Mouse (Mus musculus): ENCODE data around the gene Zdhhc18. TPM values are rescaled to one million over a fixed set of nuclear protein-coding genes. Genes with fewer than 3 reads are reported as not detected.
"Not testable (repeated sequence)": the region's sequence is repeated elsewhere in the genome, so short reads cannot be mapped to it uniquely, and the experiment has no call there.

Zdhhc18 gene
- polyA plus RNA-seq, 1 experiment from 2014 or later: 3.6 TPM

DNA sequence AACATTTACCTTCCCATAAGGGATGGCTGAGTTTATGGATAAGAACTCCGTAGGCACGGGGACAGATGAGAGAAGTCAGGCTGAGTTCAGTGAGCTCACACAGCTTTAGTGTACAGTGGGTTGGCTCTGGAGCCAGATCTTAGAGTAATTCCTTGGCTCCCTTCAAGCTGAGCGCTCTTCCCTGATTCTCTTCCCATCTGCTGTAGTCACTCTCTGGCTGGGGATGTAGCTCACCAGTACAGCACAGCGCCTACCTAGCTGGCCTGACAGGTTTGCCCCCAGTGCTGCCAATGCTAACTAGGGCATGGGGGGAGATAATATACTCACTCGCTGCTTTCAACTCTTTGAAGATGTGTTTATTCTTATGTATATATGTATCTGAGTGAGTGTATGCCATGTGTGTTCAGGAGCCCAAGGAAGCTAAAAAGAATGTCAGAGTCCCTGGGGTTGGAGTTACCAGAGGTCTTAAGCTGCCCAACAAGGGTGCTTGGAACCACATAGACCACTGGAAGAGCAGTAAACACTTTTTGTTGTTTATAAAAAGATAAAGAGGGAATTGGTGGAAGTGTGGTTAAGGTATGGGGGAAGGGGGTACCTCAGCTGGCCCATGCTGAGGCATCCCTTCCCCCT is 8.0 kb upstream of the Zdhhc18 start:
- Histone ChIP-seq H3K4me3 (ENCODE audit: low read length) (no peak overlapping the region), H3K27me3 (replicated peaks; ENCODE audit: control insufficient read depth, insufficient read depth, low read length) (no peaks in the 10 kb centered on the region), H3K27ac (ENCODE audit: low read depth, low read length) (no peak overlapping the region), H3K4me1 (ENCODE audit: control insufficient read depth, insufficient read depth, low read depth, low read length) (peaks cover 24% of the 10 kb centered on the region), H3K9me3 (ENCODE audit: control insufficient read depth, low read length) (no peaks in the 10 kb centered on the region), H3K36me3 (ENCODE audit: control insufficient read depth, insufficient read depth, low read length) (no peaks in the 10 kb centered on the region), H3K9ac (ENCODE audit: low read depth, low read length) (no peak overlapping the region), H3K4me2 (ENCODE audit: low read length) (no peak overlapping the region)
- ATAC-seq: no peak
- WGBS: 36% methylated on average over 5 of the region's 5 CpGs

DNA sequence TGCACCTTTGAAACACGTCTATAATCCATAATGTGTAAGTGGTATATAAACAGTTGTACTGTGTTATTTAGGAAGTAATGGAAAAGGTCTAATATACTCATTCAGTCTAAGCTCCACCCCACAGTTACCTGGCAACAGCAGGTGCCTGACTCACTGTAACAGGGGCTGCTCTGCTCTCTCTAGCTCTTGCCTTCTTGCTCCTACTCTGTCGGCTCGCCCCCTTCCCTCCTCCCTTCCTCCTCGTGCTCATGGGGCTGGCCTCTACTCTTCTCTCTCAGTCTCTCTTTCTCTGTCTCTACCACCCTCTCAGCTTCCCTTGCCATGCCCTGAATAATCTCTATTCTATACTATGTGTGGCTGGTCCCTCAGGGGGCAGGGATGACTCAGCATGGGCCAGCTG is 7.0 kb upstream of the Zdhhc18 start:
- no peaks in the 10 kb centered on the region for H3K27me3 ChIP-seq (replicated peaks; ENCODE audit: control insufficient read depth, insufficient read depth, low read length)
- WGBS: 26% methylated on average over 4 of the region's 4 CpGs

DNA sequence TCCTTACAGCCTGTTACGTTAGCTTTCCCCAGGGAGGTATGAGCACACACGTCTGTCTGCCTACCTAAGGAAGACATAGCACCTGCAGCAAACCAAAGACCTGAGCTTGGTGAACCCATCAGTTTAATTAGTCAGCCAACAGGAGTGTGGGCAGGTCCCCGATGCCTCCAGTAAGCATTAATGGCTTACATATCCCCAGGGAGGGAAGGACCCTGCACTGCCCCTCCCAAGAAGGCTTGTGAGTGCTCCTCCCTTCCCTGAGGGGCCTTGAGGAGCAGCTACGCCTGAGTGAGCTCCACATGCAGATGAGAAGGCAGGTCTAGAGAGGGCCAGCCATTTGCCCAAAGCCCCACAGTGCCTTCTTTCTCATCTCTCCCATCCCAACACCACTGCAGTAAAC is 6.3 kb upstream of the Zdhhc18 start:
- 53% methylated on average over 4 of the region's 4 CpGs for WGBS
- ATAC-seq: no peak
- peaks cover 24% of the 10 kb centered on the region for H3K4me1 ChIP-seq (ENCODE audit: control insufficient read depth, insufficient read depth, low read depth, low read length)

More for the DNA sequence above, 7.0 kb upstream of the Zdhhc18 start:
- Histone ChIP-seq H3K4me3 (ENCODE audit: low read length) (no peak overlapping the region), H3K27ac (ENCODE audit: low read depth, low read length) (no peak overlapping the region), H3K9ac (ENCODE audit: low read depth, low read length) (no peak overlapping the region), H3K9me3 (ENCODE audit: control insufficient read depth, low read length) (no peaks in the 10 kb centered on the region), H3K36me3 (ENCODE audit: control insufficient read depth, insufficient read depth, low read length) (no peaks in the 10 kb centered on the region), H3K4me2 (ENCODE audit: low read length) (no peak overlapping the region), H3K4me1 (ENCODE audit: control insufficient read depth, insufficient read depth, low read depth, low read length) (peaks cover 24% of the 10 kb centered on the region)
- ATAC-seq: no peak

GRCm38 (mm10) chr4:133654070-133654469 is 4.1 kb upstream of the Zdhhc18 start:
- H3K4me2 ChIP-seq (ENCODE audit: low read length); H3K27me3 ChIP-seq (replicated peaks; ENCODE audit: control insufficient read depth, insufficient read depth, low read length); H3K4me1 ChIP-seq (ENCODE audit: control insufficient read depth, insufficient read depth, low read depth, low read length); H3K36me3 ChIP-seq (ENCODE audit: control insufficient read depth, insufficient read depth, low read length); H3K4me3 ChIP-seq (ENCODE audit: low read length); H3K9ac ChIP-seq (ENCODE audit: low read depth, low read length); ATAC-seq; H3K9me3 ChIP-seq (ENCODE audit: control insufficient read depth, low read length); H3K27ac ChIP-seq (ENCODE audit: low read depth, low read length): not testable (repeated sequence)
- WGBS: 93% methylated on average over 5 of the region's 5 CpGs

More for the DNA sequence above, 6.3 kb upstream of the Zdhhc18 start:
- no peaks in the 10 kb centered on the region for H3K36me3 ChIP-seq (ENCODE audit: control insufficient read depth, insufficient read depth, low read length)
- no peaks in the 10 kb centered on the region for H3K27me3 ChIP-seq (replicated peaks; ENCODE audit: control insufficient read depth, insufficient read depth, low read length)
- no peaks in the 10 kb centered on the region for H3K9me3 ChIP-seq (ENCODE audit: control insufficient read depth, low read length)
- no peak overlapping the region for H3K9ac ChIP-seq (ENCODE audit: low read depth, low read length)
- no peak overlapping the region for H3K27ac ChIP-seq (ENCODE audit: low read depth, low read length)
- no peak overlapping the region for H3K4me2 ChIP-seq (ENCODE audit: low read length)
- H3K4me3 ChIP-seq (ENCODE audit: low read length): no peak overlapping the region

GRCm38 (mm10) chr4:133652746-133653145 is 2.8 kb upstream of the Zdhhc18 start:
- no peaks in the 10 kb centered on the region for H3K27me3 ChIP-seq (replicated peaks; ENCODE audit: control insufficient read depth, insufficient read depth, low read length)
- no peak for ATAC-seq
- H3K4me1 ChIP-seq (ENCODE audit: control insufficient read depth, insufficient read depth, low read depth, low read length): peaks cover 5% of the 10 kb centered on the region; the same call in 1 of the 2 replicates
- no peak overlapping the region for H3K9ac ChIP-seq (ENCODE audit: low read depth, low read length)
- no peaks in the 10 kb centered on the region for H3K36me3 ChIP-seq (ENCODE audit: control insufficient read depth, insufficient read depth, low read length)
- no peak overlapping the region for H3K4me3 ChIP-seq (ENCODE audit: low read length)
- 79% methylated on average over 10 of the region's 10 CpGs for WGBS
- no peak overlapping the region for H3K4me2 ChIP-seq (ENCODE audit: low read length)
- H3K27ac ChIP-seq (ENCODE audit: low read depth, low read length): no peak overlapping the region
- H3K9me3 ChIP-seq (ENCODE audit: control insufficient read depth, low read length): no peaks in the 10 kb centered on the region

- H3K4me1 ChIP-seq (ENCODE audit: control insufficient read depth, insufficient read depth, low read depth, low read length): peaks cover 5% of the 10 kb centered on the region; the same call in 1 of the 2 replicates
- no peaks in the 10 kb centered on the region for H3K36me3 ChIP-seq (ENCODE audit: control insufficient read depth, insufficient read depth, low read length)
- H3K27me3 ChIP-seq (replicated peaks; ENCODE audit: control insufficient read depth, insufficient read depth, low read length): no peaks in the 10 kb centered on the region
- H3K4me3 ChIP-seq (ENCODE audit: low read length): no peak overlapping the region
- H3K9me3 ChIP-seq (ENCODE audit: control insufficient read depth, low read length): no peaks in the 10 kb centered on the region
- no peak overlapping the region for H3K27ac ChIP-seq (ENCODE audit: low read depth, low read length)
- H3K9ac ChIP-seq (ENCODE audit: low read depth, low read length): no peak overlapping the region
- no peak overlapping the region for H3K4me2 ChIP-seq (ENCODE audit: low read length)
- 82% methylated on average over 4 of the region's 4 CpGs for WGBS
- ATAC-seq: no peak
Measured at GRCm38 (mm10) chr4:133651986-133652385, 2.0 kb upstream of the Zdhhc18 start.

DNA sequence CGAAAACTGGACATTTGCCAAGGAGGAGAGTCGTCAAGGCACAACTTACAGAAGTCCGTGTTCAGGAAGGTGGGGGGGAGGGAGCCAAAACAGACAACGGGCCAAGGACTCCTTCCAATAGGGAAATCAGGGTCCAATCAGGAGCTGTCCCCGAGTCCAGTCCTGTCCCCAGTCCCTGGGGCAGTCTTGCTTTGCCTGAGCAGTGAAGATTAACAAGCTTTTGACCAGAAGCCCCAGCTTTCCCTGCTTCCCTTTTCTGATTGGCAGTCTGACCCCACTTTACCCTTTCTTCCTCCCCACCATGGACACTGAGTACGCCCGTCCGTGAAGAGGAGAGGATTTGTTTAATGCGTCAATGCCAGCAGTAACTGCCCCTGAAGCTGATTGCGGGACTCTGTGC is 1.5 kb upstream of the Zdhhc18 start:
- no peak overlapping the region for H3K4me2 ChIP-seq (ENCODE audit: low read length)
- peaks cover 4% of the 10 kb centered on the region; the same call in 1 of the 2 replicates for H3K4me1 ChIP-seq (ENCODE audit: control insufficient read depth, insufficient read depth, low read depth, low read length)
- 47% methylated on average over 10 of the region's 10 CpGs for WGBS
- H3K27ac ChIP-seq (ENCODE audit: low read depth, low read length): no peak overlapping the region
- no peaks in the 10 kb centered on the region for H3K36me3 ChIP-seq (ENCODE audit: control insufficient read depth, insufficient read depth, low read length)
- no peaks in the 10 kb centered on the region for H3K9me3 ChIP-seq (ENCODE audit: control insufficient read depth, low read length)
- H3K4me3 ChIP-seq (ENCODE audit: low read length): no peak overlapping the region
- no peak for ATAC-seq
- H3K27me3 ChIP-seq (replicated peaks; ENCODE audit: control insufficient read depth, insufficient read depth, low read length): no peaks in the 10 kb centered on the region
- no peak overlapping the region for H3K9ac ChIP-seq (ENCODE audit: low read depth, low read length)

DNA sequence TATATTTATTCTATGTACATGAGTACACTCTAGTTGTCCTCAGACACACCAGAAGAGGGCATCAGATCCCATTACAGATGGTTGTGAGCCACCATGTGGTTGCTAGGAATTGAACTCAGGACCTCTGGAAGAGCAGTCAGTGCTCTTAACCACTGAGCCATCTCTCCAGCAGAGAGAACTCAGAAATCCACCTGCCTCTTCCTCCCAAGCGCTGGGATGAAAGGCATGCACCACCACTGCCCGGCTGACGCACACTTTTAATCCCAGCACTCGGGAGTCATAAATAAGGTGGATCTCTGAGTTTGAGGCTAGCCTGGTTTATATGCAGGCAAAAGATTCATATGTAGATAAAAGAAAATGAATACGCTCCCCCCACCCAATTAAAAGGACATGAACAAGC is 490 bp downstream of the Zdhhc18 start:
- H3K36me3 ChIP-seq (ENCODE audit: control insufficient read depth, insufficient read depth, low read length); ATAC-seq; H3K27ac ChIP-seq (ENCODE audit: low read depth, low read length); H3K9me3 ChIP-seq (ENCODE audit: control insufficient read depth, low read length); H3K4me1 ChIP-seq (ENCODE audit: control insufficient read depth, insufficient read depth, low read depth, low read length); H3K27me3 ChIP-seq (replicated peaks; ENCODE audit: control insufficient read depth, insufficient read depth, low read length): not testable (repeated sequence)
- Histone ChIP-seq H3K4me2 (ENCODE audit: low read length) (peak overlapping the region; percentile 43), H3K4me3 (ENCODE audit: low read length) (peak overlapping the region; percentile 20), H3K9ac (ENCODE audit: low read depth, low read length) (peak overlapping the region; percentile 27; the same call in 1 of the 2 replicates)
- WGBS: 83% methylated on average over 5 of the region's 5 CpGs

GRCm38 (mm10) chr4:133645680-133646079 is 4.3 kb downstream of the Zdhhc18 start:
- peaks cover 7% of the 10 kb centered on the region; the same call in 1 of the 2 replicates for H3K9me3 ChIP-seq (ENCODE audit: control insufficient read depth, low read length)
- H3K4me2 ChIP-seq (ENCODE audit: low read length): no peak overlapping the region
- H3K4me3 ChIP-seq (ENCODE audit: low read length): no peak overlapping the region
- H3K4me1 ChIP-seq (ENCODE audit: control insufficient read depth, insufficient read depth, low read depth, low read length): peaks cover 3% of the 10 kb centered on the region; the same call in 1 of the 2 replicates
- no peak overlapping the region for H3K27ac ChIP-seq (ENCODE audit: low read depth, low read length)
- ATAC-seq: no peak
- H3K9ac ChIP-seq (ENCODE audit: low read depth, low read length): no peak overlapping the region
- no peaks in the 10 kb centered on the region for H3K36me3 ChIP-seq (ENCODE audit: control insufficient read depth, insufficient read depth, low read length)
- no peaks in the 10 kb centered on the region for H3K27me3 ChIP-seq (replicated peaks; ENCODE audit: control insufficient read depth, insufficient read depth, low read length)
- 53% methylated on average over 21 of the region's 21 CpGs for WGBS
